Mouse (Mus musculus) intestine, embryonic 16.5 days (tissue): ENCODE results near the gene Gfpt2. TPM values are rescaled to one million over a fixed set of nuclear protein-coding genes. Genes with fewer than 3 reads are reported as not detected.

Experiments used
- ATAC-seq: fragments of 200-750 bp; cut with Nextera tagmentation; 2 replicates; pipeline ENCODE4 v1.8.0; 2017; ENCODE audit warnings: moderate TSS enrichment, moderate library complexity
- H3K27ac ChIP-seq: fragments of 300-500 bp; sonication (generic); 2 replicates; pipeline ENCODE4 v1.5.1; 2014; ENCODE audit warnings: mild to moderate bottlenecking, low read length
- H3K27me3 ChIP-seq: fragments of 300-500 bp; sonication (generic); replicated peaks from 2 replicates; pipeline ENCODE4 v1.6.1; 2014; ENCODE audit warnings: low read length, control low read depth, mixed read lengths; ENCODE audit not compliant: control insufficient read depth, insufficient read depth
- H3K36me3 ChIP-seq: fragments of 300-500 bp; sonication (generic); 2 replicates; pipeline ENCODE4 v1.6.1; 2014; ENCODE audit warnings: low read length, control low read depth; ENCODE audit not compliant: control insufficient read depth, insufficient read depth
- H3K4me1 ChIP-seq: fragments of 300-500 bp; sonication (generic); 2 replicates; pipeline ENCODE4 v1.6.1; 2014; ENCODE audit warnings: low read length, control low read depth, mixed read lengths; ENCODE audit not compliant: control insufficient read depth, insufficient read depth
- H3K4me2 ChIP-seq: fragments of 300-500 bp; sonication (generic); 2 replicates; pipeline ENCODE4 v1.6.1; 2014; ENCODE audit warnings: low read depth, low read length, control low read depth
- H3K4me3 ChIP-seq: fragments of 300-500 bp; sonication (generic); 2 replicates; pipeline ENCODE4 v1.5.1; 2014; ENCODE audit warnings: mild to moderate bottlenecking, low read length
- H3K9ac ChIP-seq: fragments of 300-500 bp; sonication (generic); 2 replicates; pipeline ENCODE4 v1.6.1; 2014; ENCODE audit warnings: low read depth, low read length
- H3K9me3 ChIP-seq: fragments of 300-500 bp; sonication (generic); 2 replicates; pipeline ENCODE4 v1.6.1; 2016; ENCODE audit warnings: low read length, control low read depth; ENCODE audit not compliant: control insufficient read depth
- WGBS: fragments of 180-500 bp; shearing (Covaris S2); extraction: QIAGEN DNeasy Blood & Tissue Kit; methylation state at CpG from one replicate; pipeline ENCODE4 v1.1.7; 2014; 5-methylcytosine and 5-hydroxymethylcytosine counted together
- polyA plus RNA-seq: library from polyadenylated mRNA; unstranded; fragments of >200 nt; fragmentation: Nextera tagmentation; extraction: Ambion mirVana; gene quantifications from 2 replicates; pipeline ENCODE4 v1.2.1, GENCODE M21; 2015

The Gfpt2 gene
- polyA plus RNA-seq, 1 experiment from 2014 or later = 6.4 TPM

DNA sequence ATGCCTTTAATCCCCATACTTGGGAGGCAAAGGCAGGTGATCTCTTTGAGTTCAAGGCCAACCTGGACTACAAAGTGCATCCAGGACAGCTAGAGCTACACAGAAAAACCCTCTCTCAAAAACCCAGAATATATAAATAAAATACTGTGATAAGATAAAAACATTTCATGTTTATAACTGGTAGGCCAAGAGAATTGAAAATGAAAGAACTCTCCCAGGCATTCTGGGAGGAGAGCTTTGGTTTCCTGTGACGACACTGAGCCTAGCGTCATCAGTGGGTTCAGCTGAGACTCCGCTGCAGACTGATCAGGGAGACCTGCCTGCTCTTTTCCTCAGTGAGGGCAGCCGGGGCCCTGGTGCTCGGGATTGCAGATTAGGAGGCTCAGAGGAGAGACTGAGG lies 61.2 kb downstream of the Gfpt2 start:
- H3K9me3 ChIP-seq = no peaks in the 10 kb centered on the region
- H3K4me3 ChIP-seq = no peak overlapping the region
- 0 out of 2 replicates have a peak, but pooled peaks cover under 1% of the 10 kb centered on the region for H3K36me3 ChIP-seq
- no peaks in the 10 kb centered on the region for H3K4me1 ChIP-seq
- no peak overlapping the region for H3K27ac ChIP-seq
- WGBS = 76% methylated on average over 5 of the region's 5 CpGs
- no peaks in the 10 kb centered on the region for H3K27me3 ChIP-seq
- H3K4me2 ChIP-seq = no peak overlapping the region
- H3K9ac ChIP-seq = no peak overlapping the region
- no peak for ATAC-seq

DNA sequence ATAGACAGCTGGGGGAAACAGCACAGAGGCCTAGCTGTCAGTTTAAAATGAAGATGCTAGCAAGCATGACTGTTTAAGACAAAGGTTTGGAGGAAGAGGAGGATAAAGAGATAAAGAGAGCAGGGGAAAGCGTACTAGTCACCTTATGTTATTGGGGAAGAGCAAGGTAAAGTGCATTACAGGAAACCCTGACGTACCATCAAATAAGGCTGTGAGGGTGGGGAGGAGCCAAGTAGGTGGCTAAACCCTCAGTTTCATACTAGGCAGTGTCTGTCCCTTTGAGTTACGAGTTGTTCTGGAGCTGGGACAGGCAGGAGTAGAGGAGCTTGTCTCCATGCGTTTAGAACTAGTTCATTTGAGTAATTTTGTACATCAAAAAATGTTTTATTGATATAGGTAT lies 67.2 kb downstream of the Gfpt2 start:
- Histone ChIP-seq H3K36me3 (no peaks in the 10 kb centered on the region), H3K27me3 (no peaks in the 10 kb centered on the region), H3K9ac (no peak overlapping the region), H3K9me3 (no peaks in the 10 kb centered on the region), H3K27ac (no peak overlapping the region), H3K4me2 (no peak overlapping the region), H3K4me1 (no peaks in the 10 kb centered on the region), H3K4me3 (no peak overlapping the region)
- ATAC-seq = no peak
- WGBS = 88% methylated on average over 4 of the region's 4 CpGs

GRCm38 (mm10) chr11:49863926-49864325 lies 69.9 kb downstream of the Gfpt2 start:
- H3K9me3 ChIP-seq = no peaks in the 10 kb centered on the region
- no peak overlapping the region for H3K4me3 ChIP-seq
- no peak overlapping the region for H3K4me2 ChIP-seq
- no peak for ATAC-seq
- no peaks in the 10 kb centered on the region for H3K36me3 ChIP-seq
- H3K27me3 ChIP-seq = no peaks in the 10 kb centered on the region
- no peak overlapping the region for H3K27ac ChIP-seq
- no peak overlapping the region for H3K9ac ChIP-seq
- H3K4me1 ChIP-seq = no peaks in the 10 kb centered on the region

DNA sequence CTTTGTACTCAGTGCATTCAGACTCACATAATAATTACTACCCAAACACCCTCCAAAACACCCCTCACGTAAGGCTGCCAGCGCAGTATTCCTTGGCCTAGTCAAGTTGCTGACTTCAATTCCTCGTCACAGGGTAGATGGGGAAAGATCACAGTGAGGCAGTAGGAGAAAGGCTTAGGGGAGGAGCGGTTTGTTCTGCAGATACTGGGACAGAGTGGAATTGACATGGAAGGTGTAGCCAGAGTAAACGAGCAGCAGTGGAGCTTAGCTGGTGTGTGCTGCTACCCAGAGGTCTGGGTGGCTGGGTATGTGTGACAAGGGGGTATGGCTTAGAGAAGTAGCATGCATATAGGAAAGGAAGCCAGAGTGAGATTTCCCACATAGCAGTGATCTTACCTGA lies 73.3 kb downstream of the Gfpt2 start:
- ATAC-seq = no peak
- WGBS = 82% methylated on average over 5 of the region's 5 CpGs
- H3K36me3 ChIP-seq = 0 out of 2 replicates have a peak, but pooled peaks cover 2% of the 10 kb centered on the region

GRCm38 (mm10) chr11:49869762-49870161 lies 75.8 kb downstream of the Gfpt2 start:
- Histone ChIP-seq H3K9me3 (no peaks in the 10 kb centered on the region), H3K36me3 (0 out of 2 replicates have a peak, but pooled peaks cover 5% of the 10 kb centered on the region), H3K9ac (no peak overlapping the region), H3K27ac (no peak overlapping the region), H3K27me3 (no peaks in the 10 kb centered on the region), H3K4me3 (no peak overlapping the region), H3K4me1 (no peaks in the 10 kb centered on the region), H3K4me2 (no peak overlapping the region)
- ATAC-seq = 0 out of 2 replicates have a peak, but pooled peaks have one; percentile 46

More for the DNA sequence above, 73.3 kb downstream of the Gfpt2 start:
- H3K9me3 ChIP-seq = no peaks in the 10 kb centered on the region
- H3K27ac ChIP-seq = no peak overlapping the region
- H3K4me1 ChIP-seq = no peaks in the 10 kb centered on the region
- no peak overlapping the region for H3K4me2 ChIP-seq
- H3K27me3 ChIP-seq = no peaks in the 10 kb centered on the region
- H3K9ac ChIP-seq = no peak overlapping the region
- no peak overlapping the region for H3K4me3 ChIP-seq

DNA sequence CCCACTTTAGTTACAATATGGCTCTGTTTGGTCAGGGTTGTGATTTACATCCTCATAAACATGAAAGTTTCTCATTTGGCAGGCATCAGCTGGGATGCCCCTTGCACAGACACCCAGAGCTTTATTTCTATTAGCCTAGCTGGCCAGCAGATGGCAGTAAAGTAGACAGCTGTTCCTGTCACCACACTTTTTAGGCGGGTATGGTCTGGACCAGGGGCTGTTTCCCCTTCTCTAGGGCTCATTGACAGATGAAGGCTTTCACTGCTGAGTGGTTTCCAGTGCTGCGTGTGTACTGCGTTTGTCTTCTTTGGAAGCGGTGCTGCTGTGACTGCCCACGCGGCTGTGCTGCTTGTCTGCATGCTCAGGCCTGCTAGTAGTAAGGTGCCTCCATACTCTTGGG lies 77.9 kb downstream of the Gfpt2 start:
- Histone ChIP-seq H3K9me3 (no peaks in the 10 kb centered on the region), H3K9ac (no peak overlapping the region), H3K27me3 (no peaks in the 10 kb centered on the region), H3K27ac (no peak overlapping the region), H3K4me2 (no peak overlapping the region), H3K4me1 (no peaks in the 10 kb centered on the region; the same call in 1 of the 2 replicates), H3K36me3 (0 out of 2 replicates have a peak, but pooled peaks cover 5% of the 10 kb centered on the region), H3K4me3 (no peak overlapping the region)
- ATAC-seq = no peak
- WGBS = 49% methylated on average over 6 of the region's 6 CpGs

- Histone ChIP-seq H3K9me3 (no peaks in the 10 kb centered on the region), H3K9ac (no peak overlapping the region), H3K4me2 (no peak overlapping the region), H3K27ac (no peak overlapping the region), H3K27me3 (no peaks in the 10 kb centered on the region), H3K4me1 (no peaks in the 10 kb centered on the region; the same call in 1 of the 2 replicates), H3K4me3 (no peak overlapping the region), H3K36me3 (0 out of 2 replicates have a peak, but pooled peaks cover 5% of the 10 kb centered on the region)
- WGBS = 94% methylated on average over 6 of the region's 6 CpGs
- ATAC-seq = no peak
These were observed 78.8 kb downstream of the Gfpt2 start for GRCm38 (mm10) chr11:49872779-49873178.

- H3K4me2 ChIP-seq = no peak overlapping the region
- H3K9me3 ChIP-seq = no peaks in the 10 kb centered on the region
- H3K4me1 ChIP-seq = peaks cover 6% of the 10 kb centered on the region
- peaks cover 2% of the 10 kb centered on the region; the same call in 1 of the 2 replicates for H3K36me3 ChIP-seq
- WGBS = 78% methylated on average over 8 of the region's 8 CpGs
- H3K9ac ChIP-seq = no peak overlapping the region; the same call in 1 of the 2 replicates
- H3K4me3 ChIP-seq = no peak overlapping the region
- no peaks in the 10 kb centered on the region for H3K27me3 ChIP-seq
- no peak overlapping the region for H3K27ac ChIP-seq
- ATAC-seq = no peak
These were observed 83.2 kb downstream of the Gfpt2 start for GRCm38 (mm10) chr11:49876948-49877817.

DNA sequence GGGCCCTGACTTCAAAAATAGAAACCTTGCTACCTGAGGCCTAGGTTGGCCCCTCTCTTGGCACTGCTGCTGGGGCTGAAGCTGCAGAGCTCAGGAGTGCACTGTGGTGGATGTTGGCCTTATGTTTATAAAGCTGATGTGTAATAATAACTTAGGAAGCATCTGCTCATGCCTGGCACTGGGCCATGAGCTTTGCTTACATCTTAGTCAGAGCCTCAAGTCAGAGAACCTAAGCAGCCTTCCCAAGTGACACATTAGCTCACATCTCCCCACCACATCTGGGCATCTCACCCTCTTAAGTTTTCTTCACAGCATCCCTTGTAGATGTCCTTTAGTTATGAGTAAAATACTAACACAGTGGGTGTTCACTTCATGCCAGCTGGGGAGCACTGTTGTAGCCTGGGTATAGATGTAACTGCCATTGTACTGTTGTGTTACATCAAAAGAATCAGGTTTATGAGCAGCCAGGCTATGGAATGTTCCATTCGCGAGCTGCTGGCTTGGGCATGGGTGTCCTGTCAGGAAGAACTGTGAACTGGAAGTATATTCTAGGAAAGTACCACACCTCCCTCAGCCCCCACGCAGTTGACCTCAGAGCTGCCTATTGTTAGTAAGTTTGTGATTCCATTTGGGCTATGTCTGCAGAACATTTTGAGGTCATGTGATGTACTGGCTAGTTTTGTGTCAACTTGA lies 86.1 kb downstream of the Gfpt2 start:
- no peaks in the 10 kb centered on the region for H3K9me3 ChIP-seq
- H3K4me2 ChIP-seq = no peak overlapping the region
- no peak overlapping the region for H3K9ac ChIP-seq
- no peak overlapping the region; the same call in 1 of the 2 replicates for H3K27ac ChIP-seq
- 67% methylated on average over 3 of the region's 3 CpGs for WGBS
- peaks cover 5% of the 10 kb centered on the region; the same call in 1 of the 2 replicates for H3K36me3 ChIP-seq
- no peaks in the 10 kb centered on the region for H3K27me3 ChIP-seq
- no peak overlapping the region for H3K4me3 ChIP-seq
- ATAC-seq = peak; percentile 40; the same call in 1 of the 2 replicates
- peaks cover 6% of the 10 kb centered on the region for H3K4me1 ChIP-seq
